Mouse (Mus musculus): ENCODE data around the gene Vwce.

The Vwce gene

GRCm38 (mm10) chr19:10692361-10692760 is 58.3 kb downstream of the Vwce start:
- no peak for DNase-seq

- no peak for DNase-seq
Observed at GRCm38 (mm10) chr19:10693926-10694682, 60.1 kb downstream of the Vwce start.

- no peak for DNase-seq
Observed at GRCm38 (mm10) chr19:10695801-10696200, 61.8 kb downstream of the Vwce start.

GRCm38 (mm10) chr19:10698131-10698991 is 64.3 kb downstream of the Vwce start:
- DNase-seq: no peak

- no peak for DNase-seq
Observed at GRCm38 (mm10) chr19:10699851-10700250, 65.8 kb downstream of the Vwce start.

GRCm38 (mm10) chr19:10701013-10701726 is 67.2 kb downstream of the Vwce start:
- no peak for DNase-seq

- no peak for DNase-seq
Observed at GRCm38 (mm10) chr19:10702125-10702524, 68.1 kb downstream of the Vwce start.

- DNase-seq: no peak
Observed at GRCm38 (mm10) chr19:10703470-10703869, 69.5 kb downstream of the Vwce start.

GRCm38 (mm10) chr19:10707087-10707875 is 73.3 kb downstream of the Vwce start:
- DNase-seq: no peak

GRCm38 (mm10) chr19:10707881-10708280 is 73.9 kb downstream of the Vwce start:
- DNase-seq: no peak

- DNase-seq: no peak
Observed at GRCm38 (mm10) chr19:10708900-10709299, 74.9 kb downstream of the Vwce start.

GRCm38 (mm10) chr19:10709360-10710087 is 75.5 kb downstream of the Vwce start:
- peak; percentile 64 to 75 for DNase-seq

GRCm38 (mm10) chr19:10710088-10710511 is 76.1 kb downstream of the Vwce start:
- peak in 1 of 2 experiments; percentile 47 for DNase-seq

- no peak for DNase-seq
Observed at GRCm38 (mm10) chr19:10710751-10711150, 76.7 kb downstream of the Vwce start.

GRCm38 (mm10) chr19:10712194-10712593 is 78.2 kb downstream of the Vwce start:
- DNase-seq: no peak

- DNase-seq: no peak
Observed at GRCm38 (mm10) chr19:10712646-10713045, 78.6 kb downstream of the Vwce start.

- no peak for DNase-seq
Observed at GRCm38 (mm10) chr19:10713551-10713950, 79.5 kb downstream of the Vwce start.

- no peak for DNase-seq
Observed at GRCm38 (mm10) chr19:10714168-10714567, 80.2 kb downstream of the Vwce start.

GRCm38 (mm10) chr19:10714682-10715475 is 80.9 kb downstream of the Vwce start:
- DNase-seq: peak; percentile 51 to 67

GRCm38 (mm10) chr19:10715476-10715875 is 81.5 kb downstream of the Vwce start:
- DNase-seq: no peak
